Mouse (Mus musculus): ENCODE measurements around the gene Trcg1. TPM values are rescaled to one million over a fixed set of nuclear protein-coding genes. Genes with fewer than 3 reads are reported as not detected.

The Trcg1 gene
- polyA plus RNA-seq, 1 experiment: not detected

GRCm38 (mm10) chr9:57270399-57270798 lies 34.0 kb downstream of the Trcg1 start:
- Histone ChIP-seq H3K4me1 (ENCODE audit: control insufficient read depth, insufficient read depth, low read length) (no peaks in the 10 kb centered on the region), H3K27ac (ENCODE audit: insufficient read depth, low read length) (no peak overlapping the region), H3K4me3 (ENCODE audit: insufficient read depth, low read length) (no peak overlapping the region)
- no peak for TF ChIP-seq CTCF (IDR thresholded peaks at IDR 0.05; ENCODE audit: borderline replicate concordance, insufficient read depth, low read length)
- TF ChIP-seq POLR2A (IDR thresholded peaks at IDR 0.05; ENCODE audit: low read depth, low read length): no peak

- TF ChIP-seq CTCF (IDR thresholded peaks at IDR 0.05; ENCODE audit: borderline replicate concordance, insufficient read depth, low read length) (no peak), POLR2A (IDR thresholded peaks at IDR 0.05; ENCODE audit: low read depth, low read length) (no peak)
- Histone ChIP-seq H3K27ac (ENCODE audit: insufficient read depth, low read length) (no peak overlapping the region), H3K4me3 (ENCODE audit: insufficient read depth, low read length) (no peak overlapping the region), H3K4me1 (ENCODE audit: control insufficient read depth, insufficient read depth, low read length) (no peaks in the 10 kb centered on the region)
Observed at GRCm38 (mm10) chr9:57271081-57271480, 34.7 kb downstream of the Trcg1 start.

GRCm38 (mm10) chr9:57271837-57272562 lies 35.6 kb downstream of the Trcg1 start:
- TF ChIP-seq CTCF (IDR thresholded peaks at IDR 0.05; ENCODE audit: borderline replicate concordance, insufficient read depth, low read length) (no peak), POLR2A (IDR thresholded peaks at IDR 0.05; ENCODE audit: low read depth, low read length) (no peak)
- H3K4me1 ChIP-seq (ENCODE audit: control insufficient read depth, insufficient read depth, low read length): no peaks in the 10 kb centered on the region
- H3K27ac ChIP-seq (ENCODE audit: insufficient read depth, low read length): no peak overlapping the region
- no peak overlapping the region for H3K4me3 ChIP-seq (ENCODE audit: insufficient read depth, low read length)

- Histone ChIP-seq H3K27ac (ENCODE audit: insufficient read depth, low read length) (no peak overlapping the region), H3K4me3 (ENCODE audit: insufficient read depth, low read length) (no peak overlapping the region), H3K4me1 (ENCODE audit: control insufficient read depth, insufficient read depth, low read length) (no peaks in the 10 kb centered on the region)
- TF ChIP-seq CTCF (IDR thresholded peaks at IDR 0.05; ENCODE audit: borderline replicate concordance, insufficient read depth, low read length) (no peak), POLR2A (IDR thresholded peaks at IDR 0.05; ENCODE audit: low read depth, low read length) (no peak)
Observed at GRCm38 (mm10) chr9:57272902-57273804, 36.8 kb downstream of the Trcg1 start.

GRCm38 (mm10) chr9:57273805-57274494 lies 37.6 kb downstream of the Trcg1 start:
- H3K4me1 ChIP-seq (ENCODE audit: control insufficient read depth, insufficient read depth, low read length): no peaks in the 10 kb centered on the region
- TF ChIP-seq CTCF (IDR thresholded peaks at IDR 0.05; ENCODE audit: borderline replicate concordance, insufficient read depth, low read length) (no peak), POLR2A (IDR thresholded peaks at IDR 0.05; ENCODE audit: low read depth, low read length) (no peak)
- H3K27ac ChIP-seq (ENCODE audit: insufficient read depth, low read length): no peak overlapping the region
- no peak overlapping the region for H3K4me3 ChIP-seq (ENCODE audit: insufficient read depth, low read length)

GRCm38 (mm10) chr9:57276311-57276710 lies 40.0 kb downstream of the Trcg1 start:
- no peak overlapping the region for H3K4me3 ChIP-seq (ENCODE audit: insufficient read depth, low read length)
- no peaks in the 10 kb centered on the region for H3K4me1 ChIP-seq (ENCODE audit: control insufficient read depth, insufficient read depth, low read length)
- no peak overlapping the region for H3K27ac ChIP-seq (ENCODE audit: insufficient read depth, low read length)
- TF ChIP-seq POLR2A (IDR thresholded peaks at IDR 0.05; ENCODE audit: low read depth, low read length) (no peak), CTCF (IDR thresholded peaks at IDR 0.05; ENCODE audit: borderline replicate concordance, insufficient read depth, low read length) (no peak)

GRCm38 (mm10) chr9:57278268-57278667 lies 41.9 kb downstream of the Trcg1 start:
- TF ChIP-seq POLR2A (IDR thresholded peaks at IDR 0.05; ENCODE audit: low read depth, low read length): no peak
- TF ChIP-seq CTCF (IDR thresholded peaks at IDR 0.05; ENCODE audit: borderline replicate concordance, insufficient read depth, low read length): no peak
- H3K4me3 ChIP-seq (ENCODE audit: insufficient read depth, low read length): no peak overlapping the region
- no peak overlapping the region for H3K27ac ChIP-seq (ENCODE audit: insufficient read depth, low read length)
- H3K4me1 ChIP-seq (ENCODE audit: control insufficient read depth, insufficient read depth, low read length): no peaks in the 10 kb centered on the region; the same call in 1 of the 2 replicates

- TF ChIP-seq CTCF (IDR thresholded peaks at IDR 0.05; ENCODE audit: borderline replicate concordance, insufficient read depth, low read length): no peak
- TF ChIP-seq POLR2A (IDR thresholded peaks at IDR 0.05; ENCODE audit: low read depth, low read length): no peak
Observed at GRCm38 (mm10) chr9:57279441-57279840, 43.1 kb downstream of the Trcg1 start.

GRCm38 (mm10) chr9:57281549-57281948 lies 45.2 kb downstream of the Trcg1 start:
- Histone ChIP-seq H3K4me1 (ENCODE audit: control insufficient read depth, insufficient read depth, low read length) (no peaks in the 10 kb centered on the region; the same call in 1 of the 2 replicates), H3K27ac (ENCODE audit: insufficient read depth, low read length) (no peak overlapping the region), H3K4me3 (ENCODE audit: insufficient read depth, low read length) (no peak overlapping the region)
- TF ChIP-seq CTCF (IDR thresholded peaks at IDR 0.05; ENCODE audit: borderline replicate concordance, insufficient read depth, low read length): no peak
- TF ChIP-seq POLR2A (IDR thresholded peaks at IDR 0.05; ENCODE audit: low read depth, low read length): no peak

More at GRCm38 (mm10) chr9:57279441-57279840, 43.1 kb downstream of the Trcg1 start:
- Histone ChIP-seq H3K27ac (ENCODE audit: insufficient read depth, low read length) (no peak overlapping the region), H3K4me3 (ENCODE audit: insufficient read depth, low read length) (no peak overlapping the region), H3K4me1 (ENCODE audit: control insufficient read depth, insufficient read depth, low read length) (no peaks in the 10 kb centered on the region; the same call in 1 of the 2 replicates)

Measured in embryonic fibroblast, embryonic 13.5 days (primary cell).